Mouse (Mus musculus) left cerebral cortex, postnatal 10 days (tissue): ENCODE data around the gene Olfr46. TPM values are rescaled to one million over a fixed set of nuclear protein-coding genes. Genes with fewer than 3 reads are reported as not detected.
"Not testable (repeated sequence)": the region's sequence is repeated elsewhere in the genome, so short reads cannot be mapped to it uniquely, and the experiment has no call there.

ENCODE experiments used
- DNase-seq, 2 experiments: peaks; one replicate each; pipeline ENCODE4 v3.0.0; 2021 to 2022; ENCODE audit warnings: low spot score in 2 of 2, mixed read lengths in 1 of 2; ENCODE audit errors: extremely low spot score in 1 of 2
- intact Hi-C: fragments of 180-260 bp; cut with DNase I; formaldehyde crosslinking; loops from one replicate; pipeline ENCODE4 v1.15.1; 2025
- total RNA-seq, 2 experiments: library from RNA; stranded (reverse); gene quantifications; 2 replicates each; pipeline ENCODE4 v1.2.3; 2021

The Olfr46 gene
- under 1 TPM; 0.04 to 0.06 TPM for total RNA-seq

DNA sequence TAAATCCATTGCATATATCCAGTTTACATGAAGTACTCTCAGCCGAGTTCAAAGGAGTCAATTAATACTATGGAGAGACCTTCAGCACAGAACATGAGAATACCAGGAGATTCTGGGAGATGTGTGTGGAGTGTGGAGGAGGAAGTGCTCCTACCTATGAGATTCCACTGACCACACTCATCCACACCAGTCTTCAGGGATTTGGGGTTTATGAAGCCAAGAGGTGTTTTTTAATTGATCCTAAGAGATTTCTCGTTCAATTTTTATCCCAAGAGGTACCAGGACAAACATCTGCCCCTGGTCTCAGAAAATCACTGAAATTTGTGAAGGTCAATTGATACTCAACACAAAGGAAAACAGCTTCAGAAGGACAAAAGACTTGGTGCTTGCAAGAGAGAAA is at the start of gene Olfr46:
Gene Olfr46, plus strand, starts transcription at position 301 of the 400 bp plus-strand sequence.
- intact Hi-C loops, DNase-seq: not testable (repeated sequence)

GRCm38 (mm10) chr7:140567586-140567985 is 33.5 kb upstream of the Olfr46 start, which contains the start of gene Olfr538:
Gene Olfr538, plus strand, starts transcription at chr7:140567886.
- intact Hi-C loops: no loop called here
- no peak for DNase-seq

GRCm38 (mm10) chr7:140628670-140629069 is 27.6 kb downstream of the Olfr46 start, which contains the start of gene Olfr61:
Gene Olfr61, plus strand, starts transcription at chr7:140628970.
- DNase-seq, intact Hi-C loops: not testable (repeated sequence)

- intact Hi-C loops: no loop called here
- no peak for DNase-seq
Measured at GRCm38 (mm10) chr7:140630559-140630958, 29.5 kb downstream of the Olfr46 start.

GRCm38 (mm10) chr7:140646152-140646551 is 45.1 kb downstream of the Olfr46 start, which contains the start of gene Olfr53:
Gene Olfr53, plus strand, starts transcription at chr7:140646452.
- DNase-seq: no peak
- intact Hi-C loops: no loop called here

- intact Hi-C loops: no loop called here
- DNase-seq: no peak
Measured at GRCm38 (mm10) chr7:140659630-140660029, 58.6 kb downstream of the Olfr46 start, which contains the start of gene Olfr539. Gene Olfr539, plus strand, starts transcription at chr7:140659930.

Other genes with a start within 250 kb of the Olfr46 start
- gene Olfr60, start 239.6 kb upstream of the Olfr46 start, total RNA-seq: not detected
- gene Olfr530, start 224.9 kb upstream of the Olfr46 start, total RNA-seq: not detected
- gene Olfr531, start 198.4 kb upstream of the Olfr46 start, total RNA-seq: not detected
- not detected for gene Olfr532, start 179.6 kb upstream of the Olfr46 start, total RNA-seq
- not detected for gene Olfr533, start 137.9 kb upstream of the Olfr46 start, total RNA-seq
- gene Olfr535, start 117.1 kb upstream of the Olfr46 start, total RNA-seq: not detected
- not detected for gene Olfr536, start 93.9 kb upstream of the Olfr46 start, total RNA-seq
- gene Olfr538, start 33.4 kb upstream of the Olfr46 start, total RNA-seq: not detected
- gene Olfr61, start 27.7 kb downstream of the Olfr46 start, total RNA-seq: not detected
- not detected for gene Olfr53, start 45.2 kb downstream of the Olfr46 start, total RNA-seq
- under 1 TPM; 0.04 to 0.06 TPM for gene Olfr539, start 58.7 kb downstream of the Olfr46 start, total RNA-seq
- gene Olfr45, start 80.7 kb downstream of the Olfr46 start, total RNA-seq: under 1 TPM in 1 of 2 experiments, not detected in 1; 0.10 TPM
- not detected for gene Olfr541, start 96.0 kb downstream of the Olfr46 start, total RNA-seq
- not detected for gene Cyp2e1, start 162.5 kb downstream of the Olfr46 start, total RNA-seq
- gene Syce1, start 186.6 kb downstream of the Olfr46 start, total RNA-seq: under 1 TPM in 1 of 2 experiments, not detected in 1; 0.54 TPM
- 10 to 100 TPM; 13.1 to 14.4 TPM for gene Zfp941, start 220.9 kb downstream of the Olfr46 start, total RNA-seq
- under 1 TPM in 1 of 2 experiments, not detected in 1; 0.69 TPM for gene Urah, start 233.7 kb downstream of the Olfr46 start, total RNA-seq
- gene Scgb1c1, start 244.3 kb downstream of the Olfr46 start, total RNA-seq: not detected
- not detected for gene Odf3, start 246.5 kb downstream of the Olfr46 start, total RNA-seq